Mouse (Mus musculus) heart, embryonic 11.5 days (tissue): ENCODE measurements around the gene Fam193b. TPM values are rescaled to one million over a fixed set of nuclear protein-coding genes. Genes with fewer than 3 reads are reported as not detected.
A peak's percentile ranks its signal among the peaks of the same experiment; 100 is the strongest.
"Not testable (repeated sequence)": the region's sequence is repeated elsewhere in the genome, so short reads cannot be mapped to it uniquely, and the experiment has no call there.

Experiments used
- ATAC-seq: fragments of 200-750 bp; cut with Nextera tagmentation; replicated peaks from 2 replicates; pipeline ENCODE4 v1.8.0; 2017; ENCODE audit warnings: moderate library complexity; ENCODE audit not compliant: insufficient number of reproducible peaks, low FRiP score, low TSS enrichment
- H3K27ac ChIP-seq: fragments of 300-500 bp; sonication (generic); 2 replicates; pipeline ENCODE4 v1.5.1; 2014; ENCODE audit warnings: mild to moderate bottlenecking, low read depth, low read length
- H3K27me3 ChIP-seq: fragments of 300-500 bp; sonication (generic); 2 replicates; pipeline ENCODE4 v1.6.1; 2014; ENCODE audit warnings: mild to moderate bottlenecking, low read length, mixed read lengths; ENCODE audit not compliant: control insufficient read depth, insufficient read depth
- H3K36me3 ChIP-seq: fragments of 300-500 bp; sonication (generic); 2 replicates; pipeline ENCODE4 v1.6.1; 2014; ENCODE audit warnings: mild to moderate bottlenecking, low read length, moderate library complexity, mixed read lengths; ENCODE audit not compliant: control insufficient read depth, insufficient read depth
- H3K4me1 ChIP-seq: fragments of 300-500 bp; sonication (generic); 2 replicates; pipeline ENCODE4 v1.6.1; 2014; ENCODE audit warnings: low read length; ENCODE audit not compliant: control insufficient read depth, insufficient read depth
- H3K4me2 ChIP-seq: fragments of 300-500 bp; sonication (generic); 2 replicates; pipeline ENCODE4 v1.6.1; 2014; ENCODE audit warnings: mild to moderate bottlenecking, moderate library complexity
- H3K4me3 ChIP-seq: fragments of 300-500 bp; sonication (generic); 2 replicates; pipeline ENCODE4 v1.5.1; 2014; ENCODE audit warnings: low read depth, low read length
- H3K9ac ChIP-seq: fragments of 300-500 bp; sonication (generic); 2 replicates; pipeline ENCODE4 v1.6.1; 2014; ENCODE audit warnings: mild to moderate bottlenecking, low read depth, low read length, moderate library complexity
- H3K9me3 ChIP-seq: fragments of 300-500 bp; sonication (generic); replicated peaks from 2 replicates; pipeline ENCODE4 v1.6.1; 2016; ENCODE audit warnings: low read length; ENCODE audit not compliant: control insufficient read depth
- WGBS: fragments of 180-500 bp; shearing (Covaris S2); extraction: QIAGEN DNeasy Blood & Tissue Kit; methylation state at CpG from one replicate; pipeline ENCODE4 v1.1.7; 2014; ENCODE audit not compliant: insufficient replicate concordance; 5-methylcytosine and 5-hydroxymethylcytosine counted together
- polyA plus RNA-seq: library from polyadenylated mRNA; unstranded; fragments of >200 nt; fragmentation: Nextera tagmentation; extraction: Ambion mirVana; gene quantifications from 2 replicates; pipeline ENCODE4 v1.2.1, GENCODE M21; 2014

Fam193b gene
- polyA plus RNA-seq, 1 experiment from 2014 or later: 19.1 TPM

- Histone ChIP-seq H3K4me1 (no peaks in the 10 kb centered on the region), H3K36me3 (no peaks in the 10 kb centered on the region), H3K4me2 (no peak overlapping the region), H3K4me3 (no peak overlapping the region), H3K27me3 (no peaks in the 10 kb centered on the region), H3K9ac (no peak overlapping the region), H3K9me3 (peaks cover 2% of the 10 kb centered on the region; the same call in 1 of the 2 replicates), H3K27ac (no peak overlapping the region)
- ATAC-seq: no peak
- 73% methylated on average over 4 of the region's 4 CpGs for WGBS
These were observed 7.2 kb upstream of the Fam193b start for GRCm38 (mm10) chr13:55578086-55578485.

- not testable (repeated sequence) for H3K4me3 ChIP-seq, H3K4me2 ChIP-seq, H3K9me3 ChIP-seq, H3K9ac ChIP-seq, H3K27me3 ChIP-seq, H3K27ac ChIP-seq, ATAC-seq, H3K4me1 ChIP-seq, H3K36me3 ChIP-seq
- WGBS: 81% methylated on average over 7 of the region's 7 CpGs
These were observed 6.0 kb upstream of the Fam193b start for GRCm38 (mm10) chr13:55576872-55577271.

- Histone ChIP-seq H3K4me3 (no peak overlapping the region), H3K36me3 (no peaks in the 10 kb centered on the region), H3K4me2 (no peak overlapping the region), H3K27me3 (no peaks in the 10 kb centered on the region), H3K4me1 (no peaks in the 10 kb centered on the region), H3K9ac (no peak overlapping the region), H3K27ac (no peak overlapping the region), H3K9me3 (peaks cover 2% of the 10 kb centered on the region; the same call in 1 of the 2 replicates)
- WGBS: 53% methylated on average over 5 of the region's 5 CpGs
- no peak for ATAC-seq
These were observed 5.0 kb upstream of the Fam193b start for GRCm38 (mm10) chr13:55575932-55576331.

- H3K4me3 ChIP-seq: no peak overlapping the region
- H3K9ac ChIP-seq: no peak overlapping the region
- H3K4me2 ChIP-seq: no peak overlapping the region
- WGBS: 71% methylated on average over 5 of the region's 5 CpGs
- no peak for ATAC-seq
- peaks cover 2% of the 10 kb centered on the region; the same call in 1 of the 2 replicates for H3K9me3 ChIP-seq
- H3K27ac ChIP-seq: no peak overlapping the region
- no peaks in the 10 kb centered on the region for H3K27me3 ChIP-seq
- H3K36me3 ChIP-seq: no peaks in the 10 kb centered on the region
- peaks cover 7% of the 10 kb centered on the region for H3K4me1 ChIP-seq
These were observed 3.4 kb upstream of the Fam193b start for GRCm38 (mm10) chr13:55574321-55574720.

GRCm38 (mm10) chr13:55573432-55573831 is 2.5 kb upstream of the Fam193b start, which contains the start of gene Tmed9:
Tmed9 (plus strand) TSS chr13:55573732.
- Histone ChIP-seq H3K9ac (no peak within 1 kb of the TSS), H3K9me3 (peaks cover 2% of the 10 kb centered on the region; the same call in 1 of the 2 replicates), H3K36me3 (no peaks in the 10 kb centered on the region), H3K27ac (no peak within 1 kb of the TSS), H3K27me3 (no peaks in the 10 kb centered on the region), H3K4me1 (peaks cover 9% of the 10 kb centered on the region), H3K4me3 (no peak within 1 kb of the TSS), H3K4me2 (no peak within 1 kb of the TSS)
- no peak for ATAC-seq
- 91% methylated on average over 2 of the region's 2 CpGs for WGBS

GRCm38 (mm10) chr13:55571977-55572376 is 1.1 kb upstream of the Fam193b start:
- peaks cover 9% of the 10 kb centered on the region for H3K4me1 ChIP-seq
- H3K27me3 ChIP-seq: no peaks in the 10 kb centered on the region
- no peak for ATAC-seq
- H3K4me2 ChIP-seq: no peak overlapping the region; the same call in 1 of the 2 replicates
- H3K36me3 ChIP-seq: no peaks in the 10 kb centered on the region
- H3K9ac ChIP-seq: no peak overlapping the region
- no peak overlapping the region for H3K4me3 ChIP-seq
- H3K9me3 ChIP-seq: peaks cover 2% of the 10 kb centered on the region; the same call in 1 of the 2 replicates
- WGBS: 78% methylated on average over 2 of the region's 2 CpGs
- H3K27ac ChIP-seq: no peak overlapping the region

GRCm38 (mm10) chr13:55570286-55570973 is 490 bp downstream of the Fam193b start:
- peaks cover 9% of the 10 kb centered on the region for H3K4me1 ChIP-seq
- H3K9ac ChIP-seq: peak overlapping the region; percentile 96
- H3K4me2 ChIP-seq: peak overlapping the region; percentile 81

GRCm38 (mm10) chr13:55569726-55570285 is 1.1 kb downstream of the Fam193b start:
- Histone ChIP-seq H3K27me3 (no peaks in the 10 kb centered on the region), H3K4me2 (peak overlapping the region; percentile 81), H3K9me3 (peaks cover 2% of the 10 kb centered on the region; the same call in 1 of the 2 replicates), H3K36me3 (no peaks in the 10 kb centered on the region), H3K4me3 (peak overlapping the region; percentile 97), H3K4me1 (peaks cover 9% of the 10 kb centered on the region), H3K27ac (no peak overlapping the region), H3K9ac (peak overlapping the region; percentile 96)
- WGBS: 16% methylated on average over 16 of the region's 16 CpGs
- no peak for ATAC-seq

More at GRCm38 (mm10) chr13:55570286-55570973, 490 bp downstream of the Fam193b start:
- Histone ChIP-seq H3K4me3 (peak overlapping the region; percentile 97), H3K27ac (peak overlapping the region; percentile 87), H3K27me3 (no peaks in the 10 kb centered on the region), H3K36me3 (no peaks in the 10 kb centered on the region), H3K9me3 (peaks cover 2% of the 10 kb centered on the region; the same call in 1 of the 2 replicates)
- WGBS: under 1% methylated on average over 47 of the region's 47 CpGs
- ATAC-seq: peak; percentile 61
